Mouse (Mus musculus) ES-CJ7 (cell line): Measurements from ENCODE around the gene Cep85l.

Source experiments
- DNase-seq: peaks from one replicate; pipeline ENCODE4 v3.0.0; 2011; ENCODE audit warnings: low read depth, low spot score

The Cep85l gene

DNA sequence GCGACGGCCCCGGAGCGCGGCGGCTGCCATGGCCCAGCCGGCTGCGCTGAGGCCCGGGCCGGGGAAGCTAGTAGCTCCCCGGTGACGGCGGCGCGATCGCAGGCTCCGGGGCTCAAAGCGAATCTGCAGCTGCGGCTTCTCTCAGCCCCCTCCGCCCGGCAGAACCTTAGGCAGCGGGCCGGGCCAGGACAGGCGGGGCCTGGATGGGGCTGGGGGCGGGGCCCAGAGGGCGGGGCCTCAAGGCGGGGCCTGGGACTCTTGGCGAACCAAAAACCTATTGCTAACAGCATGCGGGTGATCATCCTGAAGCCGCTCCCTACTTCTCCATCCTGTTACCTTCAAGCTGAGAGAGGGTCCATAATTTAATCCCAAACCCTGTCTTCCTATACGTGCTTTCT lies at the start of gene Cep85l:
Gene Cep85l, minus strand, starts transcription at position 239 of the 398 bp plus-strand sequence.
- peak; percentile 80 for DNase-seq

- DNase-seq = no peak
Measured at GRCm38 (mm10) chr10:53428695-53429447, 49.1 kb upstream of the Cep85l start.

DNA sequence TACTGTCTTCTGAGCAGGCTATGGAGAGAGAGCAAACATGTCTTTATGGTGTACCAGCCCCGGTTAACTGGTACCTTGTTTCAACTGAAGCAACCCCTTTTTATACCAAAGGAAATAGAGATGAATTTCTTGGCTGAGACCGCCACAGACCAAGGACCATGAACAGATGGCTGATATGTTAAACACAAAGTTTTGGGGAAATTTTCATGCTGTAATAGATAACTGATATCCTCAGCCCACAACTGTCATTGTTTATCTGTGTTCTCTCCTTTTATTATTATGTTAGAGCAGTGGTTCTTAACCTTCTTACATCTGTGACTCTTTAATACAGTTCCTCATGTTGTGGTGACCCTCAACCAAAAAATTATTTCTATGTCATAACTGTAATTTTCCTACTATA lies 46.8 kb upstream of the Cep85l start:
- no peak for DNase-seq

GRCm38 (mm10) chr10:53423091-53423490 lies 43.3 kb upstream of the Cep85l start:
- no peak for DNase-seq

DNA sequence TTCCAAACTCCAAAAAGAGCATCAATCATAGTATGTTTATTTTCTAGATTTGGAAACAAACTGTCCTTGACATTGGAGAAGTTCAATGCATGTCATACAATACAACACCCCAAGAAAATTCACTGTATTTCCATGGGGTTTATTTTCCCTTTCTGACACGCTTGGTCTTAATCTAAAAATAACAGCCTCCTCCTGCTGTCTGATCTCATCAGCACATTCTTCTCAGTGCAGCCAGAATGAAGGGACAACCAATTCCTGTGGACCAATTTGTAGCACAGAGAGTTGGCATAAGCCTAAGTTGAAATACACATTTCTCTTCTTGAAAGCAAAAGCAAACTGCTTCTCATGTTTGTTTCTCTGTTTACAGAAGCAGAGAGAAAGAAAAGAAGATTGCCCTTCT lies 42.5 kb upstream of the Cep85l start:
- DNase-seq = no peak

- no peak for DNase-seq
Measured at GRCm38 (mm10) chr10:53421613-53422012, 41.9 kb upstream of the Cep85l start.

- no peak for DNase-seq
Measured at GRCm38 (mm10) chr10:53420069-53420468, 40.3 kb upstream of the Cep85l start.

- no peak for DNase-seq
Measured at GRCm38 (mm10) chr10:53419139-53419935, 39.6 kb upstream of the Cep85l start.

- DNase-seq = no peak
Measured at GRCm38 (mm10) chr10:53417015-53417414, 37.3 kb upstream of the Cep85l start.

DNA sequence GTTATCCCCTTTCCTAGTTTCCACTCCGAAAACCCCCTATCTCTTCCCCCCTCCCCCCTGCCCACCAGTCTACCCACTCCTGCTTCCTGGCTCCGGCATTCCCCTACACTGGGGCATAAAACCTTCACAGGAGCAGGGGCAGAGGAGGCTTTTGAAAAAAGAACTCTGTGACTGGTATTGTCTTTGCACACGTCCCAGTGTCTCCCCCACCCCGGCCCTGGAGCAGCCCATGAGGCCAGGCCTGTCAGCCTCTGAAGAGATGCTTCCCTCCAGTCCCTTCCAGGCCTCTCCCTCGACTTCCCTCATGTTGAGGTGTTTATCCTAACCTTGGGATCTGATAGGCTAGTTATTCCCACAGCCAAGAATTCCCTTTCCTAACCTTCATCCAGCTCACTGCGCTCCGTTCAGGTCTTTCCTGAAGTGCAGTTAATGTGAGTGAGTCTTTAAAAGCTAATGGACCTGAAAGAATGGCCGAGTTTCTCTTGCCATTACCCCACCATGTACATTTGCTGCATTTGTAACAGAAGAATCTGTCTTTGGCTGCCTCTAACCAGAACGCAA lies 36.5 kb upstream of the Cep85l start:
- no peak for DNase-seq

GRCm38 (mm10) chr10:53415252-53415651 lies 35.5 kb upstream of the Cep85l start:
- no peak for DNase-seq

GRCm38 (mm10) chr10:53414092-53415085 lies 34.6 kb upstream of the Cep85l start:
- DNase-seq = no peak

DNA sequence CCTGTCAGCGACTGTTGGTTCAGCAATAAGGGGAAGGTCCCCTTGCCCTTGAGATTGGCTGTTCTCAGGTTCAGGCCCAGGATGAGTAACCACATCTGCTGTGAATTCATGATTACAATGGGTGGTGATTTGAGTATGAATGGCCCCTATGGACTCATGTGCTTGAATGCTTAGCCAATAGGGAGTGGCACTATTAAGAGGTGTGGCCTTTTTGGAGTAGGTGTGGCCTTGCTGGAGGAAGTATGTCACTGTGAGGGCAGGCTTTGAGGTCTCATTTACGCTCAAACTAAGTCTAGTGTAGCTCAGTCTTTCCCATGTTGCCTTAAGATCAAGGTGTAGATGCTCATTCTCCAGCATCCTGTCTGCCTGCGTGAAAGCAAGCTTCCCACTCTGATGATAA lies 33.2 kb upstream of the Cep85l start:
- peak; percentile 81 for DNase-seq

- no peak for DNase-seq
Measured at GRCm38 (mm10) chr10:53412165-53412564, 32.4 kb upstream of the Cep85l start.

GRCm38 (mm10) chr10:53410831-53411230 lies 31.1 kb upstream of the Cep85l start:
- no peak for DNase-seq

DNA sequence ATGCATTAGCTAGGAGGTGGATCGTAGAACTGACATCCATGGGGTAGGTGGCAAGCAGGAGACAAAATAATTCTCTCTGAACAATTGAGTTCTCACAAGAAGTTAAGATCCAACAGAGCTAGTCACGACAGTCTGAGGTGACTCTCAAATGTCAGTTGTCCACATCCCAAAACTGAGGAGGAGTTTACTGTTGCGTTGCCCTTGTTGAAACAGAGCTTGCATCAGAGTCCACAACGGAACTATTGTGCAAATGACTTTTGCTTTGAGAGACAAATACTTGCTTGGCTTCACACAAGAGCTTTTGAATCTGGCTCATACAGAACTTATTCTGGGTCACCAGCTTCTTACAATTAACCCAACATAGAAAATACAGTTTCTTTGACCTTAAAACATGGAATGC lies 27.7 kb upstream of the Cep85l start:
- no peak for DNase-seq

DNA sequence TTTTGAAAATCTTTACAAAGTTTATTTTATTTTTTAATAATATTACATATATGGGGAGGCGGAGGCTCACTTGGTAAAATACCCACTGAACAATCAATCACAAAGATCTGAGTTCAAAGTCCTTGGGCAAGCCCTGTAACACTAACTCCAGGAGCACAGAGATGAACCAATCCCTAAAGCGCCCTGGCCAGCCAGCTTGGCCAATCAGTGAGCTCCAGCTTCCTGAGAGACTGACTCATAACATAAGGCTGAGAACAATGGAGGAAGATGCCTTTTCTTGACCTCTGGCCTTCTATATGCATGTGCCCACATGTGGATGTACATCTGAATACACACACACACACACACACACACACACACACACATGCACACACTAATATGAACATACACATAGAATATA lies 27.1 kb upstream of the Cep85l start:
- DNase-seq = no peak

GRCm38 (mm10) chr10:53402293-53402692 lies 22.5 kb upstream of the Cep85l start:
- DNase-seq = no peak

GRCm38 (mm10) chr10:53399053-53399452 lies 19.3 kb upstream of the Cep85l start:
- no peak for DNase-seq

DNA sequence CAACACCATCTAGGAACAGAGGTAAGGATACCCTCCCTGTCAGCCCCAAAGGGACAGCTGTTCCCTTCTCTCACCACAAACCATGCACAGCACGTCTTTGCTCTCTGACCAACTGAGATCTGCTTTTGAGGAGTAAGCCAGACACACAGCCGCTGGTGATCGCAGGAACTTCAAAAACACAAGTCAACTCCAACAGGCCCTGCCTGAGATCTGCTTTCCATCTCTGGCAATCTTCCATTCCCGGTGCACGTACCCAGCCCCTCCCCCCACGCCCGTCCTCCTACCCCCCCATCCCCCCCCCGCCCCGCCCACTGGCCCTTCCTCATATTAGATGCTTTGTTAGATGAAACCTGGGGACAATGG lies 18.8 kb upstream of the Cep85l start:
- peak; percentile 4 for DNase-seq

DNA sequence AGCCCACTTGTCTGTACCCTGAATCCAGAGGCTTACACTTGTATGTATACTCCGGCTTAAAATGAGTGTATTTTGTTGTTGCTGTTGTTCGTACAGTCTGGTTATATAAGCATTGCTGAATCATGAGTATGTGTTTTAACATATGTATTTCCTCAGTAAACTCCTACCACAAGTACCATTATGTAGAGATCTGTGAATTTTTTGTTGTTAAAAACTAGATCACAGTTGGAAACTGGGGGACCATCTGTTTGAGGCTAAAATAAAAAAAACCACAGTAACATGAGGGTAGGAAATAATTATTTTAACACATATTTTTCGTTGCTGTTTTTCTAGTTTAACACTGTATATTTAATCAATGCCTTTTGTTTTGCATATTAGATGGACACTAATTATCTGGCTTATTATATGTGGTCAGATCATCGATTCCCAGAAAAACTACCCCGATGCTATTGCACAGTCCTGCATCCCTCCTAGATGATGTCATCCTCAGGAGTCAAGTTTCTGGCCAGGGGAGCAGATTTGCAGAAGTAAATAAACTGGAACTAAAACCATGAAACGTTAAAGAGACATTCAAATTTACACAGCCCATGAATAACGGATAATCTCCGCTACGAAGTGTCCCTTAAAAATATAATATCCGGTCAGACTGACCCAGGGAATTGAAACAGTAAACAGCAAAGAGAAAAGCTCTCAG lies 18.2 kb upstream of the Cep85l start:
- no peak for DNase-seq
